Mouse (Mus musculus): ENCODE measurements around the gene Iqcf5.

DNA sequence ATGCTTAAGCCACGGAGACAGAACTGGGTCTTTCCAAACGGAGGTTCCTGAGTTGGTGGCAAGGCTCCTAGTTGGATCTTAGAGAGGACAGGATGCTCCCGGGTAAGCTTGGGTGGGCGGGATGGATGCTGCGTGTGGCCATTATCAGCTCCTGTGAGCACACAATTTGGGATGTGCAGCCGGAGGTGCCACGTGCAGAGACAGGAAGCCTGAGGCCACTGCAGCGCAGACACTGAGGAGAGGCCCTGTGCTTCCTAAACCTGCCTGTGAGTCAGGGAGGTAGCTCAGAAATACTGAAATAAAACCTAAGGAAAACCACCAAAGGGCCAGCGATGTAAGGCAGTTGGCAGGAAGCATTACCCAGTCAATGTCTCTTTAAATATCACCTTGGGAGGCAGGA is 44.6 kb upstream of the Iqcf5 start:
- TF ChIP-seq POLR2A (IDR thresholded peaks at IDR 0.05; ENCODE audit: low read depth, low read length) (no peak), CTCF (IDR thresholded peaks at IDR 0.05; ENCODE audit: extremely low read depth, insufficient read length, insufficient replicate concordance, low read depth, low read length) (no peak)

Measured in small intestine, adult 2 months (tissue).